Mouse (Mus musculus) olfactory bulb, adult 2 months (tissue): Measurements from ENCODE around the gene Acaca.

Experiments
- CTCF ChIP-seq: fragments of 200-500 bp; IDR thresholded peaks from 2 replicates; pipeline ENCODE4 v1.5.1; 2012; ENCODE audit warnings: low read depth, mild to moderate bottlenecking, low read length, moderate library complexity; ENCODE audit not compliant: insufficient read depth
- POLR2A ChIP-seq: fragments of 200-500 bp; IDR thresholded peaks from 2 replicates; pipeline ENCODE4 v1.6.1; 2012; ENCODE audit warnings: mild to moderate bottlenecking, low read depth, low read length, moderate library complexity; ENCODE audit not compliant: insufficient read depth

DNA sequence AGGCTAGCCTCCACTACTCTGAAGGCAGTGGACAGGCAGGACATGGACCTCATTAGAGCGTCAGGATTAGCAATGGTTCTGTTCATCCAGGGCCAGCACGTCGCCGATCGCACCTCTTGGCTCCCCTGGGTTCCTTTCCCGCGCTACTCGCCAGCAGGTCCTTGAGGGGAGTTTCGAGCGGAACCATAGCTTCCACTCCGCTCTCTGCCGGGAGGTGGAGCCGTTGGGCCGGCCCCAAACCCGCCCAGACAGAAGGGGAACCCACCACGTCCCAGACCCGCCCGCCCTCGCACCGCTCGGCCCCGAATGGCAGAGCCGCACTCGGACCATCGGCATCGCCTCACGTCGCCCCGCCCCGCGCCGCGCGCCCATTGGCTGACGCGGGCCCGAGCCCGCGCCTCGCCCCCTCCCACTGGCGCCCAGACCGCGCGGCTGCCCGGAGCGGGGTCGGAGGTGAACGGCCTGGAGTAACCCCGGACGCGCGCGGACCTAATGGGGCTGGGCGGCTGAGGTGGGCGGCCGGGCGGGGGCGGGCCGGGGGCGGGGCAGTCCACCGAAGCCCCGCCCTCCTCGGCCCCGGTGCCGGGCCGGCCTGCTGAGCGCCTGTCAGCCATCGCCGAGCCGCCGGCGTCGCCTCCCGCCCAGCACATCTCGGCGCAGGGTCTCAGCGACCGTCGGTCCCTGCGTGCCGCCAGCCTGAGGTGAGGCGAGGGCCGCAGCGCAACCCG lies 49.9 kb downstream of the Acaca start:
- TF ChIP-seq POLR2A (no peak), CTCF (peak; percentile 11; the same call in 1 of the 2 replicates)
